Mouse (Mus musculus): Measurements from ENCODE around the gene Tspyl2. TPM values are rescaled to one million over a fixed set of nuclear protein-coding genes. Genes with fewer than 3 reads are reported as not detected.
"Not testable (repeated sequence)": the region's sequence is repeated elsewhere in the genome, so short reads cannot be mapped to it uniquely, and the experiment has no call there.

The Tspyl2 gene
- polyA plus RNA-seq, 1 experiment from 2014 or later = 25.2 TPM

DNA sequence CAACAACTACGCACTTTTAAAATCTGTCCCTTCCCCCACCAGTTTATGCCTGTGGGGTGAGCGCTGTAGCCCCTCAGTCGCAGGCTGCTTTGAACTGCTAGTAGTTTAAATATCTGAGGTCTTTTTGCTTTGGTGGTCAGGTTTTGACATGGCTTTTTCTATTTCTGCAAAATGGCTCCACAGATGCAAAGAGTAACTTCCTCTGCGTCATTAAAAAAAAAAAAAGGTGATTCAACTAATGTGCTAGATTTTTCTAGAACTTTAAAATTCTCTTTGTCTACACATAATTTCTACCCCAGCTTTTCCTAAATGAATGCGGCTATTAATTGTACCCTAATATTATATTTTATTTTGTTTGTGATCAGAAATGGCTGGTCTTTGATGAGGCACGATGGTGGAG, 678 bp upstream of the Tspyl2 start:
- Histone ChIP-seq H3K9ac (replicated peaks; ENCODE audit: low read length) (peak overlapping the region; percentile 48; the same call in 1 of the 2 replicates), H3K4me1 (ENCODE audit: control insufficient read depth, insufficient read depth, low read length) (no peaks in the 10 kb centered on the region), H3K9me3 (replicated peaks; ENCODE audit: control insufficient read depth, low read length) (no peaks in the 10 kb centered on the region), H3K27ac (replicated peaks; ENCODE audit: low read depth, low read length) (peak overlapping the region; percentile 65; the same call in 1 of the 2 replicates), H3K4me2 (ENCODE audit: low read depth, low read length) (peak overlapping the region; percentile 36; the same call in 1 of the 2 replicates), H3K27me3 (ENCODE audit: control insufficient read depth, insufficient read depth, low read length) (peaks cover 14% of the 10 kb centered on the region), H3K36me3 (replicated peaks; ENCODE audit: control insufficient read depth, insufficient read depth, low read depth, low read length) (no peaks in the 10 kb centered on the region; the same call in 1 of the 2 replicates), H3K4me3 (ENCODE audit: low read depth, low read length) (peak overlapping the region; percentile 20)
- 22% methylated on average over 6 of the region's 6 CpGs for WGBS
- no peak for DNase-seq (ENCODE audit: low spot score)
- no peak for ATAC-seq (replicated peaks; ENCODE audit: insufficient number of reproducible peaks, low FRiP score, low TSS enrichment, low read depth)

DNA sequence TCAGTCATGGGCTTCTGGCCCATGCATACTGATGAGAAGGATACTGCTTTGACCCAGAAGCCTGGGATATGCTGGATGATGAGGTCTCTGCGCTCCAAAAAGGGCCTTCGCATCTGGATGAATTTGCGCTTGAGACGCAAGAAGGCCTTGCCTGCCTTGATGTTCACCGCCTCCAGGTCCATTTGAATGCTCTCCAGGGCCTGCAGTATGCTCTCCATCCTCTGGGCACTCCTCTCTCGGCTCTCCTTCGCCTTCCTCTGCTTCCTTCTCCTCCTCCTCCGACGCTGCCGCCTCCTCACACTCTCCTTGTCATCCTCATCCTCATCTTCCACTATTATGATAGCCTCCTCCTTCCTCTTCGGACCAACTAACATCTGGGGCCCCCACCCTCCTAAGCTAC, 729 bp downstream of the Tspyl2 start:
- peaks cover 17% of the 10 kb centered on the region for H3K27me3 ChIP-seq (ENCODE audit: control insufficient read depth, insufficient read depth, low read length)
- ATAC-seq (replicated peaks; ENCODE audit: insufficient number of reproducible peaks, low FRiP score, low TSS enrichment, low read depth) = no peak

GRCm38 (mm10) chrX:152336546-152337332, 5.5 kb downstream of the Tspyl2 start:
- 20% methylated on average over 32 of the region's 33 CpGs for WGBS
- Histone ChIP-seq H3K4me2 (ENCODE audit: low read depth, low read length) (peak overlapping the region; percentile 45), H3K4me1 (ENCODE audit: control insufficient read depth, insufficient read depth, low read length) (no peaks in the 10 kb centered on the region), H3K9me3 (replicated peaks; ENCODE audit: control insufficient read depth, low read length) (no peaks in the 10 kb centered on the region), H3K9ac (replicated peaks; ENCODE audit: low read length) (peak overlapping the region; percentile 55), H3K27ac (replicated peaks; ENCODE audit: low read depth, low read length) (peak overlapping the region; percentile 86), H3K27me3 (ENCODE audit: control insufficient read depth, insufficient read depth, low read length) (peaks cover 10% of the 10 kb centered on the region), H3K36me3 (replicated peaks; ENCODE audit: control insufficient read depth, insufficient read depth, low read depth, low read length) (no peaks in the 10 kb centered on the region; the same call in 1 of the 2 replicates), H3K4me3 (ENCODE audit: low read depth, low read length) (peak overlapping the region; percentile 15)
- peak; percentile 99 for ATAC-seq (replicated peaks; ENCODE audit: insufficient number of reproducible peaks, low FRiP score, low TSS enrichment, low read depth)
- DNase-seq (ENCODE audit: low spot score) = peak; percentile 90

More for the DNA sequence above, 729 bp downstream of the Tspyl2 start:
- 23% methylated on average over 11 of the region's 11 CpGs for WGBS
- Histone ChIP-seq H3K9me3 (replicated peaks; ENCODE audit: control insufficient read depth, low read length) (no peaks in the 10 kb centered on the region), H3K4me1 (ENCODE audit: control insufficient read depth, insufficient read depth, low read length) (no peaks in the 10 kb centered on the region), H3K9ac (replicated peaks; ENCODE audit: low read length) (peak overlapping the region; percentile 69), H3K27ac (replicated peaks; ENCODE audit: low read depth, low read length) (no peak overlapping the region), H3K4me3 (ENCODE audit: low read depth, low read length) (peak overlapping the region; percentile 57), H3K4me2 (ENCODE audit: low read depth, low read length) (peak overlapping the region; percentile 32), H3K36me3 (replicated peaks; ENCODE audit: control insufficient read depth, insufficient read depth, low read depth, low read length) (no peaks in the 10 kb centered on the region; the same call in 1 of the 2 replicates)
- no peak for DNase-seq (ENCODE audit: low spot score)

- peak; percentile 19; the same call in 1 of the 2 replicates for ATAC-seq (replicated peaks; ENCODE audit: insufficient number of reproducible peaks, low FRiP score, low TSS enrichment, low read depth)
- DNase-seq (ENCODE audit: low spot score); H3K9me3 ChIP-seq (replicated peaks; ENCODE audit: control insufficient read depth, low read length); H3K36me3 ChIP-seq (replicated peaks; ENCODE audit: control insufficient read depth, insufficient read depth, low read depth, low read length); H3K27ac ChIP-seq (replicated peaks; ENCODE audit: low read depth, low read length); H3K4me1 ChIP-seq (ENCODE audit: control insufficient read depth, insufficient read depth, low read length); H3K9ac ChIP-seq (replicated peaks; ENCODE audit: low read length): not testable (repeated sequence)
- Histone ChIP-seq H3K27me3 (ENCODE audit: control insufficient read depth, insufficient read depth, low read length) (peaks cover 10% of the 10 kb centered on the region), H3K4me3 (ENCODE audit: low read depth, low read length) (peak overlapping the region; percentile 14; the same call in 1 of the 2 replicates), H3K4me2 (ENCODE audit: low read depth, low read length) (peak overlapping the region; percentile 7; the same call in 1 of the 2 replicates)
- WGBS = 26% methylated on average over 4 of the region's 4 CpGs
Observed at GRCm38 (mm10) chrX:152336123-152336522, 6.1 kb downstream of the Tspyl2 start.

DNA sequence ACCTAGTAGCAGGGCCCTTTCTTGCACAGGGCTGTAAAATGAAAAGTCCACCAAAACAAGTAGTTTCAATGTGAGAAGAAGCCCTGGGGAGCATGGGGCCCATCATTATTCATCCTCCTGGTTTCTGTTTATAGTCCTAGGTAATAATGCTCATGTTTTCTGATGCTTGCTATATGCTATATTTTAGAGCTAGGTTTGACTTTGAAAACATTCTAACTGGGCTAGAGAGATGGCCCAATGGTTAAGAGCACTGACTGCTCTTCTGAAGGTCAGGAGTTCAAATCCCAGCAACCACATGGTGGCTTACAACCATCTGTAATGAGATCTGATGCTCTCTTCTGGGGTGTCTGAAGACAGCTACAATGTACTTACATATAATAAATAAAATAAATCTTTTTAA, 12.8 kb downstream of the Tspyl2 start:
- not testable (repeated sequence) for H3K27ac ChIP-seq (replicated peaks; ENCODE audit: low read depth, low read length); H3K4me2 ChIP-seq (ENCODE audit: low read depth, low read length); H3K9ac ChIP-seq (replicated peaks; ENCODE audit: low read length); H3K27me3 ChIP-seq (ENCODE audit: control insufficient read depth, insufficient read depth, low read length); DNase-seq (ENCODE audit: low spot score); H3K9me3 ChIP-seq (replicated peaks; ENCODE audit: control insufficient read depth, low read length); ATAC-seq (replicated peaks; ENCODE audit: insufficient number of reproducible peaks, low FRiP score, low TSS enrichment, low read depth); H3K4me1 ChIP-seq (ENCODE audit: control insufficient read depth, insufficient read depth, low read length); H3K4me3 ChIP-seq (ENCODE audit: low read depth, low read length); H3K36me3 ChIP-seq (replicated peaks; ENCODE audit: control insufficient read depth, insufficient read depth, low read depth, low read length)

GRCm38 (mm10) chrX:152327689-152328052, 14.6 kb downstream of the Tspyl2 start:
- Histone ChIP-seq H3K9ac (replicated peaks; ENCODE audit: low read length) (peak overlapping the region; percentile 30; the same call in 1 of the 2 replicates), H3K4me2 (ENCODE audit: low read depth, low read length) (no peak overlapping the region), H3K27ac (replicated peaks; ENCODE audit: low read depth, low read length) (no peak overlapping the region), H3K4me1 (ENCODE audit: control insufficient read depth, insufficient read depth, low read length) (no peaks in the 10 kb centered on the region), H3K36me3 (replicated peaks; ENCODE audit: control insufficient read depth, insufficient read depth, low read depth, low read length) (no peaks in the 10 kb centered on the region), H3K27me3 (ENCODE audit: control insufficient read depth, insufficient read depth, low read length) (peaks cover 2% of the 10 kb centered on the region; the same call in 1 of the 2 replicates), H3K9me3 (replicated peaks; ENCODE audit: control insufficient read depth, low read length) (no peaks in the 10 kb centered on the region), H3K4me3 (ENCODE audit: low read depth, low read length) (no peak overlapping the region)
- DNase-seq (ENCODE audit: low spot score) (no peak), ATAC-seq (replicated peaks; ENCODE audit: insufficient number of reproducible peaks, low FRiP score, low TSS enrichment, low read depth) (peak; percentile 46; the same call in 1 of the 2 replicates)
- 22% methylated on average over 8 of the region's 8 CpGs for whole genome bisulfite sequencing

- H3K4me3 ChIP-seq (ENCODE audit: low read depth, low read length) = peak within 1 kb of the TSS; percentile 49
- H3K27ac ChIP-seq (replicated peaks; ENCODE audit: low read depth, low read length) = no peak within 1 kb of the TSS
- ATAC-seq (replicated peaks; ENCODE audit: insufficient number of reproducible peaks, low FRiP score, low TSS enrichment, low read depth) = peak; percentile 98
- DNase-seq (ENCODE audit: low spot score) = peak; percentile 82
- no peaks in the 10 kb centered on the region for H3K4me1 ChIP-seq (ENCODE audit: control insufficient read depth, insufficient read depth, low read length)
- peaks cover 2% of the 10 kb centered on the region; the same call in 1 of the 2 replicates for H3K27me3 ChIP-seq (ENCODE audit: control insufficient read depth, insufficient read depth, low read length)
- peak within 1 kb of the TSS; percentile 56 for H3K9ac ChIP-seq (replicated peaks; ENCODE audit: low read length)
- H3K9me3 ChIP-seq (replicated peaks; ENCODE audit: control insufficient read depth, low read length) = no peaks in the 10 kb centered on the region
- no peaks in the 10 kb centered on the region for H3K36me3 ChIP-seq (replicated peaks; ENCODE audit: control insufficient read depth, insufficient read depth, low read depth, low read length)
- peak within 1 kb of the TSS; percentile 44 for H3K4me2 ChIP-seq (ENCODE audit: low read depth, low read length)
- 17% methylated on average over 27 of the region's 29 CpGs for WGBS
Observed at GRCm38 (mm10) chrX:152326996-152327688, 15.1 kb downstream of the Tspyl2 start, which contains the start of gene Kantr. Gene Kantr, minus strand, starts transcription at chrX:152327495.
